Mouse (Mus musculus) monocyte, adult 5-6 weeks (primary cell): Measurements from ENCODE around the gene Ccr8. TPM values are rescaled to one million over a fixed set of nuclear protein-coding genes. Genes with fewer than 3 reads are reported as not detected.

Experiments
- ATAC-seq: fragments of 153-309, 156-312 bp; replicated peaks from 2 replicates; pipeline ENCODE4 v1.8.0; 2017; ENCODE audit warnings: mild to moderate bottlenecking; ENCODE audit not compliant: low TSS enrichment, insufficient number of reproducible peaks, severe bottlenecking, poor library complexity, low FRiP score
- total RNA-seq: library from RNA; stranded (forward); fragments of 200-1000, 200-491, 200-594 nt; gene quantifications from 3 replicates; pipeline ENCODE4 v1.2.3, GENCODE M21; 2017

The Ccr8 gene
- total RNA-seq, result 0.39 TPM in 1 of 3 replicates, not detected in the others

DNA sequence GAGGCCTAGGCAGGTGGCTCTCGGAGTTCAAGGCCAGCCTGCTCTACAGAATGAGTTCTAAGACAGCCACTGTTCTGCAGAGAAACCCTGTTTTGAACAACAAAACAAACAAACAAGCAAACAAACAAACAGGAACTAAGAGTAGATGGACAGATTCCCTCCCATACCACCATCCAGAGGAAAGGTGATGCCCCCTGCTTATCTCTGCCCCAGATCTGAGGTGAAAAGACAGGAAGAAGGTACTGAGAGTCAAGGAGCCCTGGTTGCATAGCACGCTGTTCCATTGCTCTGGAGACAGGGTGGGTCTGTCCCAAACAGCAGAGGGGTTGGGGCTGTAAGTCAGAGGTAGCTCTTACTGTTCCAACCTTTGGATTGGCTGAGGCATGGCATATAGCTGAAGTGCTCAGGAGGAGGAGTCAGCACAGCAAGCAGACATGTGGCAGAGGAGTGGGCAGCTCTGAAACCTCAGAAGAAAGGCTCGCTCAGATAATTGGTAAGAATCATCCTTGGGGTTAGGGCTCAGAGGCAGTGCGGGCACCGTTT is at the start of gene Ccr8:
Gene Ccr8 (plus strand): TSS at position 419 of the 543 bp plus-strand sequence.
- no peak for ATAC-seq

- ATAC-seq, result peak; percentile 73
Observed at GRCm38 (mm10) chr9:120043115-120043514, 48.8 kb upstream of the Ccr8 start.

DNA sequence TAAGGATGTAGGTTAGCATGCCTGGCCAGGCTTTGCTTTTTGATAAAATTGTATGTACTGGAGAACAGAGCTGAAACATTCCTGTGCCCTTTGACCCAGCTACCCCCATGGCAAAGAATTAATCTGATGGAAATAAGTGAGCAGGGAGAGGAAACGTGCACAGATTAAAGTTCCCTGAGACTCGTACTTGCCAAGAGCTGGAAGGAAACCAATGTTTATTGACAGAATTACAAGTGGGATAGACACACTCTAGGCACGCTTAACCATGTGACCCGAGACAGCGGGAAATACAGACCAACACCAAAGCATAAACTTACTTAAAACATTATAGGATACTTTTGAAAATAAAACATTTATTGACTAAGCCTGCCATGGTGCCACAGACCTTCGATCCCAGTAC is 43.4 kb upstream of the Ccr8 start:
- no peak for ATAC-seq

- ATAC-seq, result peak; percentile 74
Observed at GRCm38 (mm10) chr9:120049407-120049806, 42.5 kb upstream of the Ccr8 start.

- peak; percentile 65 for ATAC-seq
Observed at GRCm38 (mm10) chr9:120054545-120055277, 37.2 kb upstream of the Ccr8 start.

- ATAC-seq, result no peak
Observed at GRCm38 (mm10) chr9:120056201-120056600, 35.7 kb upstream of the Ccr8 start.

DNA sequence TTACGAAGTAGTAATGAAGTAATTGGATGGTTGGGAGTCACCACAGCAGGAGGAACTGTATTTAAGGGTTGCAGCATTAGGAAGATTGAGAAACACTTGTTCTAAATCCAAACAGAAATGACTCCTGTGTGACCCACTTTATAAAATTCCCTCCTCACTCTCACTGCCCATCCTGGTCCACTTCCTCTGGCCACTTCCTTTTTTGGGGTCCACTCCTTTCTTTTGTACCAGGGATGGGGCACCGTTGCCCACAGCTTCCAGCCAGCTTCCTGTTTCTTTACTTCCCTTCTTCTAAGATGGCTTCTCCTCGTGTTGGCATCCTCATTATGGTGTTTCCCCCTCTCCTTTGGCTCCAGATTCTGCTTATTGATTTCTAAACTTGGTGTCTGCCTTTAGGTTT is 33.2 kb upstream of the Ccr8 start:
- ATAC-seq, result peak; percentile 86

DNA sequence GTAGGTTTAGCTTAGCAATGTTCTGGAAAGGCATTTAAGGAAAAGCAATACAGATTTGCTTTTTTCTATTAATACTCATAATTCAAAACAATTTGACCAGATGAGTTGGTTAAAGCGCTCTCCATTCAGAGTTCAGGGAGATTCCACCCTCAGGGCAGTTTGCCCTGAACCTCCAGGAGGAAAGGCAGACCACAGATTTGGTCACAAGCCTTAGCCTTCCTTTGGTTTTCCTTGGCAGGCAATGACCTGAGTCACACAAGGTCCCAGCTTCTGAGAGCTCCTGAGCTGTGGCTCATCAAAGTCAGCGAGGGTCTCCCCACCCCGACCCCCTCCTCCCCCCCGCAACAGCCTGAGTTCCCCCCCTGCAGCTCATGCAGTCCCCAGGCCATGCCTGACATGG is 27.6 kb upstream of the Ccr8 start:
- ATAC-seq, result no peak

GRCm38 (mm10) chr9:120067609-120068008 is 24.3 kb upstream of the Ccr8 start:
- ATAC-seq, result no peak

DNA sequence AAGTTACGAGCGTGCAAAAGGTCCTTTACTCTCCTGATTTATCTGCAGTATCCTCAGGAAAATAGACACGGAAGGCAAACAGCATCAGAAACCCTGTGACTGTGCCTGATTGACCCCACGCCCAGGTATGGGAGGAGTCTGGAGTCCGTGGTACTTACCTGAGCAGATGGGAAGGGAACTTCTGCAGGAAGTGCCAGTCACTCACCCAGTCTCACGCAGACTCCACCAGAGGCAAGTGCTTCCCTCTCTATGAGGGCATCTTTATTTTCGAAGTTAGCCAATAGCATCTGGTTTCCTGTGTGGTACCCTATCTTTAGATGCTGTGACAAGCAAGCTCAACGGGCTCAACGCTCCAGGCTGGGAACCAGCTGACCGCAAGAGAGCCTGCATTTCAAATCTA is 23.9 kb upstream of the Ccr8 start:
- peak; percentile 72 for ATAC-seq

- peak; percentile 6; the same call in 1 of the 2 replicates for ATAC-seq
Observed at GRCm38 (mm10) chr9:120069779-120070178, 22.1 kb upstream of the Ccr8 start, which contains the start of gene Cx3cr1. Gene Cx3cr1 (minus strand): TSS chr9:120069879.

DNA sequence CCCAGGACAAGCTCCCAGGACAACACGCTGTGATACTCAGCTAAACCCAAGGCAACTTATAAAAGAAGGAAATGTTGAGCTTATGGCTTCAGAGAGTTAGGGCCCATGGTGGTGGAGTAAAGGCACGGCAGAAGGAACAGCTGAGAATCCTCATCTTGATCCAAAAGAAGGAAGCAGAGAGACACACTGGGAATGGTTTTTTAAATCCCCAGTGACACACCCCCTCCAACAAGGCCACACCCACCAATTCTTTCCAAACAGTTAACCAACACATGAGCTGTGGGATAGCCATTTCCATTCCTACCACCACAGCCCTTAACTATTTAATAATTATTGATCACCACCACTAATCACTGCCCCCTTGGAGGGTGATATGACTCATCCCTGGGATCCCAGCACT is 20.7 kb upstream of the Ccr8 start:
- no peak for ATAC-seq

GRCm38 (mm10) chr9:120073169-120073568 is 18.7 kb upstream of the Ccr8 start:
- peak; percentile 64 for ATAC-seq

DNA sequence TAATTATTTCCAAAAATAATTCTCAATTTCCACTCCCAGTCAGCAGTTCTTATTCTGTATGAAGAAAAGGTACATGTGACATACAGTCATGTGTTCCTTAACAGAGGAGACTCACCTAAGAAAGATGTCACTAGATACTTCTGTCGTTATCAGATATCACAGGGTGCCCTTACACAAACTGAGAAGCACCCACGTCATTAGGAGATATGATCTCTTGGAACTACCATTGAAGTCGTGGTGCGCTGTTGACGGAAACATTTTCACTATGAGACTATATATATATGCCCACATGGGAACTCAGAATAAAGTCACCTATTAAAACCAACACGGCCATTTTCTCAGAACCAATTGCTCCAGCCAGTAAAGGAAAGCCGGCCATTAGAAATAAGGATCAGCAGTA is 17.4 kb upstream of the Ccr8 start:
- ATAC-seq, result no peak

- no peak for ATAC-seq
Observed at GRCm38 (mm10) chr9:120078241-120078640, 13.7 kb upstream of the Ccr8 start.

DNA sequence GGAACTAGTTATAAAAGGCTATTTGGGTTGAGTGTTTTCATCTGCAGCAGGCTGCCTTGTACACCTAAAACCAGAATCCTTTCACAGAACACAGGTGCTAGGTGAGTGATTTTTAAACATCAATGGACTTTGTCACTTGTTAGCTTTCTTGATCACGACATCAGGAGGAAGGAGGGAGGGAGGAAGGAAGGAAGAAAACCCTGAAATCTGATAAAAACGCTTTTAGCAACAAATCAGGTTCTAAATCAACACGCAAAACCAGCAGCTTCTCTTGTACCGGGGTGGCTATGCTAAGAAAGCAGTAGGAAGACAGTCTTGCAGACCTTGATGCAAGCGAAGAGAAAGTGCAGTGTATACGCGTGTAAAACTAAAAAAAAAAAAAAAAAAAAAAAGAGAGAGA is 12.0 kb upstream of the Ccr8 start:
- ATAC-seq, result no peak

DNA sequence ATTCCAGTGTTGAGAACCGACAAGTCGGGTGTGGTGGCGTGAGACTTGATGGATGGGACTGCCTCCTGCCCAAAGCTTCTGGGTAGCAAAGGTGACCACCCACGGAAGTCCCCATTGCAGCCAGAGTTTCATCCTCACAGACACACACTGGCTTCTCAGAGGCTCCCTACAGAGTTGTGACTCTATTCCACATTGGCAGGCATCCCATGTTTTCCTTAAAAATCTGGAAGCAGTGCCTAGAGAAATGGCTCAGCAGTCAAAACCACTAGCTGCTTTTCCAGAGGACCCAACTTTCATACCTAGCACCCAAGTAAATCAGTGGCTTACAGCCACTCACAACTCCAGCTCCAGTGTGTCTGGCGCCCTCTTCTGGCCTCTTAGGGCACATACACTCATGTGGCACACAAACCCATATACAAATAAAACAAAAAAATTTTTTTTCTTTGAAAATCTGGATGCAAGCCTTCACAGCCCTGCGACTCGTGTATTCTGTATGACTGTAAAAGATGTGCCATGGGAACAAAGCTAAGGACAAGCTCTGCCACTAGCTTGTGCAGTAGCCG is 11.3 kb upstream of the Ccr8 start:
- no peak for ATAC-seq

DNA sequence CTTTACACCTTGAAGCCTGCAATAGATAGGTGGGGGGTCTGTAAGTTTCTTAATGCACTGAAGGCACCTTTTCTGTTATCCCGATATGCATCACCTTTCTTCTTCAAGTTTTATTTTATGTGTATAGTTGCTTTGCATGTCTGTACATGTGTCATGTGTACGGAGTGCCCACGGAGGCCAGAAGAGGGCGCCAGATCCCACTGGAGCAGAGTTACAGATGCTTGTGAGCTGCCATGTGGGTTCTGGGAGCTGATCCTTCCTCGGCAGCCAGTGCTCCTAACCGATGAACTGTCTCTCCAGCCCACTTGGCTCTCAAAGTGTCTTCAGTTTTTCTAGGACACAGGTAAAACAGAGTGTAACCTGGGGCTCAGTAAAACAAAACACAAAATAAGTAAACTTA is 10.7 kb upstream of the Ccr8 start:
- no peak for ATAC-seq

- no peak for ATAC-seq
Observed at GRCm38 (mm10) chr9:120081967-120082366, 9.9 kb upstream of the Ccr8 start.

DNA sequence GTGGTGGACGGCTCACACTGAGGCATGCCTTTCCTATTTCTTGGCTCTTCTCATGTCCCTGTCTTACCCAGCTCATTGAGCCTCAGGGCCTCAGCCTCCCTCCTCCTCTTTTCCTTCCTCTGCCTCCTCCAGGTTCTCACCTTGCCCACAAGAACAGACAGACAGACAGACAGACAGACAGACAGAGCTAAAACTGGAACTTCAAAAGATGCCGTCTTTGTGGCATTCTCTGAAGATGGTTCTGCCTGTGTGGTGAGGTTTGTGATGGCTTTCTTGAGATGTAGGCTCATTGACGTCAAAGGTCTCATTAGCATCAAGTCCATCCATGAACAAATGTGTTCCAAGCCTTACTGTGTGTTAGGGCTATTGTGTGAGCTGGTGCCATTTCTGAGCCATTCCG is 9.2 kb upstream of the Ccr8 start:
- ATAC-seq, result no peak
